Mouse (Mus musculus) kidney, postnatal 0 days (tissue): ENCODE data around the gene Frmd8. TPM values are rescaled to one million over a fixed set of nuclear protein-coding genes. Genes with fewer than 3 reads are reported as not detected.
A peak's percentile ranks its signal among the peaks of the same experiment; 100 is the strongest.

Source experiments
- ATAC-seq: fragments of 200-750 bp; cut with Nextera tagmentation; replicated peaks from 2 replicates; pipeline ENCODE4 v1.8.0; 2017; ENCODE audit warnings: low read depth, moderate number of reproducible peaks, moderate TSS enrichment, moderate library complexity; ENCODE audit not compliant: low FRiP score
- DNase-seq: peaks from one replicate; pipeline ENCODE4 v3.0.0-alpha.2; 2016; ENCODE audit warnings: low spot score
- H3K27ac ChIP-seq: fragments of 300-500 bp; sonication (generic); 2 replicates; pipeline ENCODE4 v1.5.1; 2014; ENCODE audit warnings: mild to moderate bottlenecking
- H3K27me3 ChIP-seq: fragments of 300-500 bp; sonication (generic); 2 replicates; pipeline ENCODE4 v1.6.1; 2014; ENCODE audit warnings: low read length, mixed read lengths; ENCODE audit not compliant: insufficient read depth
- H3K36me3 ChIP-seq: fragments of 300-500 bp; sonication (generic); 2 replicates; pipeline ENCODE4 v1.6.1; 2014; ENCODE audit warnings: low read length, mixed read lengths; ENCODE audit not compliant: insufficient read depth
- H3K4me1 ChIP-seq: fragments of 300-500 bp; sonication (generic); replicated peaks from 2 replicates; pipeline ENCODE4 v1.6.1; 2014; ENCODE audit warnings: antibody characterized with exemption, low read length, mixed read lengths; ENCODE audit not compliant: insufficient read depth
- H3K4me2 ChIP-seq: fragments of 300-500 bp; sonication (generic); 2 replicates; pipeline ENCODE4 v1.6.1; 2014; ENCODE audit warnings: mild to moderate bottlenecking, low read length, moderate library complexity, mixed read lengths
- H3K4me3 ChIP-seq: fragments of 300-500 bp; sonication (generic); replicated peaks from 2 replicates; pipeline ENCODE4 v1.5.1; 2014; ENCODE audit warnings: low read depth, low read length
- H3K9ac ChIP-seq: fragments of 300-500 bp; sonication (generic); 2 replicates; pipeline ENCODE4 v1.6.1; 2014; ENCODE audit warnings: low read depth, low read length
- H3K9me3 ChIP-seq: fragments of 300-500 bp; sonication (generic); replicated peaks from 2 replicates; pipeline ENCODE4 v1.6.1; 2016; ENCODE audit warnings: low read length, inconsistent platforms, mixed read lengths
- CTCF ChIP-seq: IDR thresholded peaks from 2 replicates; pipeline ENCODE4 v1.5.1; 2016; ENCODE audit warnings: antibody characterized with exemption, low read depth, mild to moderate bottlenecking, moderate library complexity
- WGBS: fragments of 180-500 bp; shearing (Covaris S2); extraction: QIAGEN DNeasy Blood & Tissue Kit; methylation state at CpG from one replicate; pipeline ENCODE4 v1.1.7; 2014; 5-methylcytosine and 5-hydroxymethylcytosine counted together
- polyA plus RNA-seq: library from polyadenylated mRNA; unstranded; fragments of >200 nt; fragmentation: Nextera tagmentation; extraction: Ambion mirVana; gene quantifications from 2 replicates; pipeline ENCODE4 v1.2.1, GENCODE M21; 2015

The Frmd8 gene
- polyA plus RNA-seq, 1 experiment from 2014 or later: 31.6 TPM

- no peaks in the 10 kb centered on the region for H3K9me3 ChIP-seq
- no peaks in the 10 kb centered on the region for H3K27me3 ChIP-seq
- ATAC-seq (peak; percentile 93), DNase-seq (peak; percentile 98)
- H3K9ac ChIP-seq: peak within 1 kb of the TSS; percentile 78
- H3K4me2 ChIP-seq: peak within 1 kb of the TSS; percentile 91
- WGBS: 2% methylated on average over 36 of the region's 36 CpGs
- peaks cover 11% of the 10 kb centered on the region; the same call in 1 of the 2 replicates for H3K36me3 ChIP-seq
- TF ChIP-seq CTCF: no peak
- H3K4me3 ChIP-seq: peak within 1 kb of the TSS; percentile 57
- peak within 1 kb of the TSS; percentile 47 for H3K27ac ChIP-seq
- 0 out of 2 replicates have a peak, but pooled peaks cover 6% of the 10 kb centered on the region for H3K4me1 ChIP-seq
Measured at GRCm38 (mm10) chr19:5894002-5894678, 19.1 kb upstream of the Frmd8 start, which contains the start of gene Tigd3. Gene Tigd3 (minus strand): TSS chr19:5894149.

GRCm38 (mm10) chr19:5893282-5894001 lies 18.4 kb upstream of the Frmd8 start:
- TF ChIP-seq CTCF: no peak
- H3K27me3 ChIP-seq: no peaks in the 10 kb centered on the region
- H3K4me3 ChIP-seq: peak overlapping the region; percentile 57
- peak overlapping the region; percentile 47 for H3K27ac ChIP-seq
- 0 out of 2 replicates have a peak, but pooled peaks cover 6% of the 10 kb centered on the region for H3K4me1 ChIP-seq
- H3K36me3 ChIP-seq: peaks cover 7% of the 10 kb centered on the region; the same call in 1 of the 2 replicates
- H3K9ac ChIP-seq: peak overlapping the region; percentile 78
- WGBS: 8% methylated on average over 25 of the region's 31 CpGs
- no peak; the same call in 1 of the 2 replicates for ATAC-seq
- H3K9me3 ChIP-seq: no peaks in the 10 kb centered on the region
- DNase-seq: no peak
- peak overlapping the region; percentile 91 for H3K4me2 ChIP-seq

- Histone ChIP-seq H3K9ac (no peak overlapping the region), H3K4me1 (0 out of 2 replicates have a peak, but pooled peaks cover 6% of the 10 kb centered on the region), H3K9me3 (no peaks in the 10 kb centered on the region), H3K4me3 (no peak overlapping the region), H3K27ac (no peak overlapping the region), H3K27me3 (no peaks in the 10 kb centered on the region), H3K4me2 (0 out of 2 replicates have a peak overlapping the region, but pooled peaks have one; percentile 91), H3K36me3 (peaks cover 4% of the 10 kb centered on the region; the same call in 1 of the 2 replicates)
- ATAC-seq (no peak), DNase-seq (no peak)
- TF ChIP-seq CTCF: no peak
- 95% methylated on average over 13 of the region's 13 CpGs for WGBS
Measured at GRCm38 (mm10) chr19:5892735-5893134, 17.7 kb upstream of the Frmd8 start.

- Histone ChIP-seq H3K9me3 (no peaks in the 10 kb centered on the region), H3K9ac (no peak overlapping the region), H3K27me3 (no peaks in the 10 kb centered on the region), H3K36me3 (peaks cover 4% of the 10 kb centered on the region; the same call in 1 of the 2 replicates), H3K4me1 (0 out of 2 replicates have a peak, but pooled peaks cover 6% of the 10 kb centered on the region), H3K4me2 (no peak overlapping the region), H3K4me3 (no peak overlapping the region), H3K27ac (no peak overlapping the region)
- WGBS: 96% methylated on average over 7 of the region's 7 CpGs
- DNase-seq: no peak
- TF ChIP-seq CTCF: no peak
- ATAC-seq: no peak
Measured at GRCm38 (mm10) chr19:5892262-5892661, 17.2 kb upstream of the Frmd8 start.

- 90% methylated on average over 12 of the region's 12 CpGs for WGBS
- no peak overlapping the region for H3K4me3 ChIP-seq
- H3K27me3 ChIP-seq: no peaks in the 10 kb centered on the region
- DNase-seq (no peak), ATAC-seq (no peak)
- TF ChIP-seq CTCF: no peak
- H3K36me3 ChIP-seq: peaks cover 3% of the 10 kb centered on the region; the same call in 1 of the 2 replicates
- 0 out of 2 replicates have a peak overlapping the region, but pooled peaks have one; percentile 5 for H3K9ac ChIP-seq
- no peak overlapping the region for H3K27ac ChIP-seq
- no peaks in the 10 kb centered on the region for H3K9me3 ChIP-seq
- no peak overlapping the region for H3K4me2 ChIP-seq
- 0 out of 2 replicates have a peak, but pooled peaks cover 6% of the 10 kb centered on the region for H3K4me1 ChIP-seq
Measured at GRCm38 (mm10) chr19:5891521-5892258, 16.6 kb upstream of the Frmd8 start.

GRCm38 (mm10) chr19:5889211-5889610 lies 14.1 kb upstream of the Frmd8 start:
- DNase-seq (no peak), ATAC-seq (no peak)
- H3K36me3 ChIP-seq: no peaks in the 10 kb centered on the region
- H3K4me3 ChIP-seq: no peak overlapping the region
- WGBS: 55% methylated on average over 4 of the region's 4 CpGs
- no peaks in the 10 kb centered on the region for H3K27me3 ChIP-seq
- TF ChIP-seq CTCF: no peak
- H3K27ac ChIP-seq: no peak overlapping the region
- H3K4me1 ChIP-seq: 0 out of 2 replicates have a peak, but pooled peaks cover 6% of the 10 kb centered on the region
- no peak overlapping the region for H3K9ac ChIP-seq
- H3K4me2 ChIP-seq: no peak overlapping the region
- no peaks in the 10 kb centered on the region for H3K9me3 ChIP-seq
